Mouse (Mus musculus): ENCODE data around the gene 4930467E23Rik.
"Not testable (repeated sequence)": the region's sequence is repeated elsewhere in the genome, so short reads cannot be mapped to it uniquely, and the experiment has no call there.

The 4930467E23Rik gene

GRCm38 (mm10) chr8:19711171-19711860 is 18.1 kb upstream of the 4930467E23Rik start:
- not testable (repeated sequence) for DNase-seq (ENCODE audit: low spot score)

- not testable (repeated sequence) for DNase-seq (ENCODE audit: low spot score)
These were observed 17.1 kb upstream of the 4930467E23Rik start for GRCm38 (mm10) chr8:19712227-19712750.

- not testable (repeated sequence) for DNase-seq (ENCODE audit: low spot score)
These were observed 16.6 kb upstream of the 4930467E23Rik start for GRCm38 (mm10) chr8:19712816-19713215.

GRCm38 (mm10) chr8:19713232-19713834 is 16.0 kb upstream of the 4930467E23Rik start:
- not testable (repeated sequence) for DNase-seq (ENCODE audit: low spot score)

GRCm38 (mm10) chr8:19714426-19714825 is 14.9 kb upstream of the 4930467E23Rik start:
- not testable (repeated sequence) for DNase-seq (ENCODE audit: low spot score)

GRCm38 (mm10) chr8:19715266-19715665 is 14.1 kb upstream of the 4930467E23Rik start:
- DNase-seq (ENCODE audit: low spot score), result not testable (repeated sequence)

- not testable (repeated sequence) for DNase-seq (ENCODE audit: low spot score)
These were observed 11.5 kb upstream of the 4930467E23Rik start for GRCm38 (mm10) chr8:19717851-19718250.

GRCm38 (mm10) chr8:19719513-19719912 is 9.9 kb upstream of the 4930467E23Rik start:
- DNase-seq (ENCODE audit: low spot score), result not testable (repeated sequence)

- not testable (repeated sequence) for DNase-seq (ENCODE audit: low spot score)
These were observed 4.5 kb upstream of the 4930467E23Rik start for GRCm38 (mm10) chr8:19724871-19725270.

GRCm38 (mm10) chr8:19751773-19752172 is 22.4 kb downstream of the 4930467E23Rik start:
- not testable (repeated sequence) for DNase-seq (ENCODE audit: low spot score)

GRCm38 (mm10) chr8:19754178-19754577 is 24.8 kb downstream of the 4930467E23Rik start:
- DNase-seq (ENCODE audit: low spot score), result not testable (repeated sequence)

- not testable (repeated sequence) for DNase-seq (ENCODE audit: low spot score)
These were observed 25.6 kb downstream of the 4930467E23Rik start for GRCm38 (mm10) chr8:19754961-19755360.

- not testable (repeated sequence) for DNase-seq (ENCODE audit: low spot score)
These were observed 32.3 kb downstream of the 4930467E23Rik start for GRCm38 (mm10) chr8:19761660-19762059.

GRCm38 (mm10) chr8:19762860-19763592 is 33.6 kb downstream of the 4930467E23Rik start:
- not testable (repeated sequence) for DNase-seq (ENCODE audit: low spot score)

- not testable (repeated sequence) for DNase-seq (ENCODE audit: low spot score)
These were observed 36.2 kb downstream of the 4930467E23Rik start for GRCm38 (mm10) chr8:19765531-19765930.

GRCm38 (mm10) chr8:19773461-19773860 is 44.1 kb downstream of the 4930467E23Rik start:
- not testable (repeated sequence) for DNase-seq (ENCODE audit: low spot score)

- DNase-seq (ENCODE audit: low spot score), result not testable (repeated sequence)
These were observed 46.9 kb downstream of the 4930467E23Rik start for GRCm38 (mm10) chr8:19776311-19776710.

- not testable (repeated sequence) for DNase-seq (ENCODE audit: low spot score)
These were observed 48.1 kb downstream of the 4930467E23Rik start for GRCm38 (mm10) chr8:19777500-19777899.

- DNase-seq (ENCODE audit: low spot score), result not testable (repeated sequence)
These were observed 48.8 kb downstream of the 4930467E23Rik start for GRCm38 (mm10) chr8:19778126-19778525.

GRCm38 (mm10) chr8:19778891-19779290 is 49.5 kb downstream of the 4930467E23Rik start:
- not testable (repeated sequence) for DNase-seq (ENCODE audit: low spot score)

GRCm38 (mm10) chr8:19780212-19780611 is 50.8 kb downstream of the 4930467E23Rik start:
- not testable (repeated sequence) for DNase-seq (ENCODE audit: low spot score)

- not testable (repeated sequence) for DNase-seq (ENCODE audit: low spot score)
These were observed 51.3 kb downstream of the 4930467E23Rik start for GRCm38 (mm10) chr8:19780658-19781057.
